Mouse (Mus musculus): Measurements from ENCODE around the gene Cd160. TPM values are rescaled to one million over a fixed set of nuclear protein-coding genes. Genes with fewer than 3 reads are reported as not detected.

The Cd160 gene
- polyA plus RNA-seq, 1 experiment from 2014 or later = 0.29 TPM

DNA sequence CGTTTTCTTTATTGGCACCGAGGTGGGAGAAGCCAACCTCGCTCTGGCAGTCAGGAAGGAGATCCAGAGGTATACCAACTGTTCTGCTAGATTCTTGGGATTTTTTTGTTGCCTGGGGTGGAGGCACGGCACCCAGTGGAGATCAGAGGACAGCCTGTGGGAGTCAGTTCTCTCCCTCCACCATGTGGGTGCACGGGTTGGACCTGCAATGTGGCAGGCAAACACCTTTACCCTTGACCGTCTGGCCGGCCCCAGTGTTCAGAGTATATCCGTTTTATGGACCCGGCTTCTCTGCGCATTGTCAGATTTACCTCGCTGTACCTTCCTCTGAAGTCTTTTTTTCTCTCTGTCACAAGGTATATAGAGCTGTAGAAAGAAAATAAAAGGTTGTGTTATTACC lies 28.9 kb downstream of the Cd160 start:
- 91% methylated on average over 11 of the region's 11 CpGs for WGBS
- no peaks in the 10 kb centered on the region for H3K4me1 ChIP-seq (replicated peaks)

DNA sequence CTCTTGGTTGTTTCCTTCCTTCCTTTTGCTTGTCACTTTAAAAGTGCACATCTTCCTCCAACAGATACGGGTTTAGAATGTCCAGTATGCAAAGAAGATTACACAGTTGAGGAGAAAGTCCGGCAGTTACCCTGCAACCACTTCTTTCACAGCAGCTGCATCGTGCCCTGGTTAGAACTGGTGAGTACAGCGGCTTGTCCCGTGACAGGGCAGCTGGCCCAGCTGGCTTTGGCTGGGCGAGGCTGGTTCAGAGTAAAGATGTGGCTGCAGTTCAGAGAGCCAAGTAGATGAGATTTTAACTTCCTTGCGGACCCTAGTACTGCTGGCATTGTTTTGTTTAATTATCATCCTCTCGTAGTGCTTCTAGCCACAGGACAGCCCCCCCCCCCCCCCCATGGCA lies 40.6 kb downstream of the Cd160 start:
- H3K27ac ChIP-seq (replicated peaks) = no peak overlapping the region
- WGBS = 83% methylated on average over 8 of the region's 8 CpGs
- no peak for ATAC-seq (ENCODE audit: low FRiP score, low read depth)

More for the DNA sequence above, 28.9 kb downstream of the Cd160 start:
- H3K4me3 ChIP-seq = no peak overlapping the region
- H3K27ac ChIP-seq (replicated peaks) = no peak overlapping the region
- ATAC-seq (ENCODE audit: low FRiP score, low read depth) = no peak
- no peak overlapping the region for H3K9ac ChIP-seq
- H3K36me3 ChIP-seq = peaks cover 4% of the 10 kb centered on the region; the same call in 1 of the 2 replicates
- no peak overlapping the region for H3K4me2 ChIP-seq
- H3K9me3 ChIP-seq = no peaks in the 10 kb centered on the region
- H3K27me3 ChIP-seq = no peaks in the 10 kb centered on the region

DNA sequence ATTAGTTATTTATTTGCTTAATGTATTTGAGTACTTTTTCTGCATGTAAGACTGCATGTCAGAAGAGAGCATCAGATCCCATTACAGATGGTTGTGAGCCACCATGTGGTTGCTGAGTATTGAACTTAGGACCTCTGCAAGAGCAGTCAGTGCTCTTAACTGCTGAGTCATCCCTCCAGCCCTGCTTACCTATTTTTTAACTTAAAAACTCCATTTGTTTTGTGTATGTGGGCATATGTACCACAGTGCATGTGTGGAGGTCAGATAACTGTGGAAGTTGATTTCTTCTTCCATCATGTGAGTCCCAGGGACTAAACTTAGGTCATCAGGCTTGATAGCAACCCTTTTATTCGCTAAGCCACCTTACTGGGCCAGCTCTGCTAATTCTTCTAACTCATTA lies 41.4 kb downstream of the Cd160 start:
- ATAC-seq (ENCODE audit: low FRiP score, low read depth) = no peak
- H3K27ac ChIP-seq (replicated peaks) = no peak overlapping the region
- no peaks in the 10 kb centered on the region for H3K9me3 ChIP-seq
- 95% methylated on average over 1 of the region's 1 CpGs for WGBS
- H3K4me1 ChIP-seq (replicated peaks) = no peaks in the 10 kb centered on the region
- no peak overlapping the region for H3K4me2 ChIP-seq
- no peak overlapping the region for H3K4me3 ChIP-seq
- H3K9ac ChIP-seq = no peak overlapping the region
- H3K36me3 ChIP-seq = peaks cover 56% of the 10 kb centered on the region
- H3K27me3 ChIP-seq = no peaks in the 10 kb centered on the region

More for the DNA sequence above, 40.6 kb downstream of the Cd160 start:
- H3K4me2 ChIP-seq = no peak overlapping the region
- no peaks in the 10 kb centered on the region for H3K9me3 ChIP-seq
- H3K9ac ChIP-seq = no peak overlapping the region
- no peak overlapping the region for H3K4me3 ChIP-seq
- H3K36me3 ChIP-seq = peaks cover 56% of the 10 kb centered on the region
- H3K27me3 ChIP-seq = no peaks in the 10 kb centered on the region
- no peaks in the 10 kb centered on the region for H3K4me1 ChIP-seq (replicated peaks)

DNA sequence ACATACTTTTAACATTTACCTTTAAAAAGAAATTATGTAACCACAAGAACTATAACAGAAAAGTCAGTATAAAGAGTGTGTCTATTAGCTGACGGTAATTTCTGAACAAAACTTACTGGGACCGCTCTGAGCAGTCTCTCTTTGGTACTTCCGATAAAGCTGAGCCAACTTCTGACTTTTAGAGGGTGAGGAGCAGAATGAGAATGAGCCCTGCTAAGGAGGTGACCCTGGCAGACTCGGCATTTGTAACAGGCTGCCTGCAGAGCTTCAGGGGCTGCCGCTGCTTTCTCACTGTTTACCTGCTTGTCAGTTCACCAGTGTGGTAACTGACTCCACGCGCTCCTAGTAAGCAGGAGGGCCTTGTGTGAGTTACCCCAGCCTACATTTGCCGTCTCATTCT lies 46.9 kb downstream of the Cd160 start:
- Histone ChIP-seq H3K36me3 (peaks cover 24% of the 10 kb centered on the region), H3K4me2 (no peak overlapping the region), H3K9me3 (no peaks in the 10 kb centered on the region), H3K4me3 (no peak overlapping the region), H3K9ac (no peak overlapping the region), H3K27ac (replicated peaks) (peak overlapping the region; percentile 48; the same call in 1 of the 2 replicates), H3K27me3 (no peaks in the 10 kb centered on the region), H3K4me1 (replicated peaks) (no peaks in the 10 kb centered on the region)
- WGBS = 69% methylated on average over 8 of the region's 8 CpGs
- ATAC-seq (ENCODE audit: low FRiP score, low read depth) = no peak

DNA sequence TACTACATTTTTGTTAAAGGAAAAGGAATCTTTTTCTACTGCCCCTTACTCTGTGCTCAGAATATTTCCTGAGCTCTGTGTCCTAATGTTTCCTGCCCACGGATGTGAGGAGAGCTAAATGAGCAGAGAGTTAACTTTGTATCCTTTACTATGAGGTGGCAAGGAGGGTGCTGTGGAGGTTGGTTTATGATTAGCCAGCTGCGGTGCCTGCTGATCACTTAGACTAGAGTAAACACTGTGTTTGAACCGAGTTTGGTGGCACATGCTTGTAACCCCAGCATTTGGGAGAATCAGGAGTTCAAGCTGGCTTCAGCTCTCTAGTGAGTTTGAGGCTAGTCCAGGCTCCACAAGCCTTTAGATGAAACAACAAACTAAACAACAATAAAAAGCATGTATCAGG lies 52.0 kb downstream of the Cd160 start:
- Histone ChIP-seq H3K4me2 (no peak overlapping the region), H3K9ac (no peak overlapping the region), H3K27ac (replicated peaks) (no peak overlapping the region), H3K4me1 (replicated peaks) (no peaks in the 10 kb centered on the region), H3K4me3 (no peak overlapping the region), H3K9me3 (no peaks in the 10 kb centered on the region), H3K36me3 (peaks cover 17% of the 10 kb centered on the region), H3K27me3 (no peaks in the 10 kb centered on the region)
- no peak for ATAC-seq (ENCODE audit: low FRiP score, low read depth)
- 80% methylated on average over 3 of the region's 3 CpGs for WGBS

DNA sequence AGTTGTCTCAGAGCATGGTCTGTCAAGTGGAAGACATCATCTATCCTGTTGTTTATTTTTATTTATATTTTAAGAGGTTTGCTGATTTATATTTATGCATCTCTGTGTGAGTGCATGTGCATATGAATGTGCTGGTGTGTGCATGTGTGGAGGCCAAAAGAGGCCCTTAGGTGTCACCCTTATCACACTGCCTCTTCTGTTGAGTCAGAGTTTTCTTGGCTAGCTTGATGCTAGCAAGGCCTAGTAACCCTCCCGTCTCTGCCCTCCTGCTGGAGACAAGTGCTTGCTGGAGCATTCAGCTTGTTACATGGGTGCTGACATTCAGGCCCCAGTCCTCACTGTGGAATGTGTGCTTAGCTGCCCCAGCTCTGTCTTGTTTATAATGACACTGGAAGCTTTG lies 56.2 kb downstream of the Cd160 start:
- H3K9me3 ChIP-seq = no peaks in the 10 kb centered on the region
- H3K4me3 ChIP-seq = no peak overlapping the region
- H3K27ac ChIP-seq (replicated peaks) = no peak overlapping the region
- H3K4me2 ChIP-seq = no peak overlapping the region
- no peak for ATAC-seq (ENCODE audit: low FRiP score, low read depth)
- peaks cover 17% of the 10 kb centered on the region for H3K36me3 ChIP-seq
- no peak overlapping the region for H3K9ac ChIP-seq
- no peaks in the 10 kb centered on the region for H3K27me3 ChIP-seq
- no peaks in the 10 kb centered on the region for H3K4me1 ChIP-seq (replicated peaks)
- WGBS = 41% methylated on average over 1 of the region's 1 CpGs

DNA sequence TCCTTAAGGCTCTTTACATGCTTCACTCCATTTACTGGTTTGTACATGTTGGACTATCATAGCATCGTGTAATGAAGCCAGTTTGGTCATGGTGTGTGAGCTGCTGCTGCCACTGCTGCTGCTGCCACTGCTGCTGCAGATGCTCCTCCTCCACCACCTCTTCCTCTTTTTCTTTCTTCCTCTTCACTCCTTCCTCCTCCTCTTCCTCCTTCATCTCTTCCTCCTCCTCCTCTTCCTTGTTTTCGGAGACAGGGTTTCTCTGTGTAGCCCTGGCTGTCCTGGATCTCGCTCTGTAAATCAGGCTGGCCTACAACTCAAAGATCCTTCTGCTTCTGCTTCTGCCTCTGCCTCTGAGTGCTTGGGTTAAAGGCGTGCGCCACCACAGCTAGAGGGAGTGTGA lies 59.2 kb downstream of the Cd160 start:
- no peak overlapping the region for H3K4me2 ChIP-seq
- H3K36me3 ChIP-seq = no peaks in the 10 kb centered on the region
- H3K4me3 ChIP-seq = no peak overlapping the region
- no peaks in the 10 kb centered on the region for H3K27me3 ChIP-seq
- no peak for ATAC-seq (ENCODE audit: low FRiP score, low read depth)
- no peaks in the 10 kb centered on the region for H3K9me3 ChIP-seq
- no peak overlapping the region for H3K9ac ChIP-seq
- H3K4me1 ChIP-seq (replicated peaks) = 0 out of 2 replicates have a peak, but pooled peaks cover 3% of the 10 kb centered on the region
- no peak overlapping the region for H3K27ac ChIP-seq (replicated peaks)
- 89% methylated on average over 5 of the region's 5 CpGs for WGBS

DNA sequence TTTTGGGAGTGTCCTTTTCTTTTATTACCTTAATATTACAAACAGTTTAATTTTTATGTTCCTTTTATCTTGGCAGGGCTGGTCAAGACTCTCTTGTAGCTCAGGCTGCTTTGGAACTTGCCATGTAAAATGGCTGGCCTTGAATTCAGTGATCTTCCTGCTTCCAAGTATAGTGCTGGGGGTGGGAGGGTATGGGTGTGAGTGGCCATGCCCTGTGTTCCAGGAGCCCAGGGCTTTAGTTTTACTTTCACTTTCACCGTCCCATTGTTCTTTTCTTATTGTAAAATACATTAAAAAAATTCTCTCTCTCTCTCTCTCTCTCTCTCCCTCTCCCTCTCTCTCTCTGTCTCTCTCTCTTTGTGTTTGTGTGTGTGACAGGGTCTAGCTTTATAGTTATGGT lies 64.6 kb downstream of the Cd160 start:
- no peak overlapping the region for H3K4me2 ChIP-seq
- H3K27ac ChIP-seq (replicated peaks) = no peak overlapping the region
- H3K36me3 ChIP-seq = no peaks in the 10 kb centered on the region
- no peaks in the 10 kb centered on the region for H3K9me3 ChIP-seq
- no peak overlapping the region for H3K4me3 ChIP-seq
- 100% methylated on average over 1 of the region's 1 CpGs for whole genome bisulfite sequencing
- 0 out of 2 replicates have a peak, but pooled peaks cover 3% of the 10 kb centered on the region for H3K4me1 ChIP-seq (replicated peaks)
- no peaks in the 10 kb centered on the region for H3K27me3 ChIP-seq
- no peak overlapping the region for H3K9ac ChIP-seq
- ATAC-seq (ENCODE audit: low FRiP score, low read depth) = no peak

DNA sequence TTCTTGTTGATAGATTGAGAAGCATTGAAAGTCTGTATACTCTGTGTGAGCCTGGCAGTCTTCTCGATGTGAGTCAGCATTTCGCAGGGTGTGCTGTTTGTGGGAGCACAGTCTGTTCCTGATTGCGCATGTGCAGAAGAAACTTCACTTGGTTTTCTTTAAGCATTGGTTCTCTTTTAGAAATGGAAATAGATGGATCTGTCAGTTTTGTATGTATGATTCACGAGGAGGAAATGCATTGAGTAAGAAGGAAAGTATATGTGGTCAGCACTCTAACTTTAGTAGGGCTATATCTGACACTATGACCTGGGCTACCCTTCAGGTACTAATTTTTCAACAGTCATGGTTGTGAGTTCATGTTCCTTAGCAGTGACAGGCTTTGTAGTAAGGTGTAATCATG lies 69.5 kb downstream of the Cd160 start:
- ATAC-seq (ENCODE audit: low FRiP score, low read depth) = no peak
- H3K4me3 ChIP-seq = no peak overlapping the region
- H3K36me3 ChIP-seq = no peaks in the 10 kb centered on the region
- no peak overlapping the region for H3K27ac ChIP-seq (replicated peaks)
- no peaks in the 10 kb centered on the region for H3K4me1 ChIP-seq (replicated peaks)
- WGBS = 96% methylated on average over 4 of the region's 4 CpGs
- no peaks in the 10 kb centered on the region for H3K9me3 ChIP-seq
- no peaks in the 10 kb centered on the region for H3K27me3 ChIP-seq
- no peak overlapping the region for H3K4me2 ChIP-seq
- no peak overlapping the region for H3K9ac ChIP-seq

DNA sequence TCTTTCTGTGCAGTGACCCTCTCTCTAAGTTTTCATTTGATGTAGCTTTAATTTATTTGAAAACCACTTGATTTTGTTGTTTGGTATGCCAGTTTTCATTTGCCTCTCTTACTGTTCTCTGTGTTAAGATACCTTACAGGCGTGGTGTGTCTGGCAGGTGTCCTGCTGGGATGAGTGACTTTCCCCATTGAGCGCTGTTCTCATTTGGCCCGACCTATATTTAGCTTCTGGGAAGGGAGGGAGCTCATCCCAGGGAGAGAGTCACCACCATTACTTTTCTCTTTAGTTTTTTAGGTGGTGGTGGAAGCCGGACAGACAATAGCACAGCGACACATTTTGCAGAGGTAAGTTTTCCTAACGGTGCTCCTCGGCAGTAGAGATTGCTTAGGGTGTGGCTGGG lies 71.5 kb downstream of the Cd160 start:
- no peak for ATAC-seq (ENCODE audit: low FRiP score, low read depth)
- Histone ChIP-seq H3K36me3 (no peaks in the 10 kb centered on the region), H3K4me3 (no peak overlapping the region), H3K27ac (replicated peaks) (no peak overlapping the region), H3K9ac (no peak overlapping the region), H3K4me1 (replicated peaks) (no peaks in the 10 kb centered on the region), H3K27me3 (no peaks in the 10 kb centered on the region), H3K9me3 (no peaks in the 10 kb centered on the region), H3K4me2 (no peak overlapping the region)
- 50% methylated on average over 7 of the region's 7 CpGs for WGBS

DNA sequence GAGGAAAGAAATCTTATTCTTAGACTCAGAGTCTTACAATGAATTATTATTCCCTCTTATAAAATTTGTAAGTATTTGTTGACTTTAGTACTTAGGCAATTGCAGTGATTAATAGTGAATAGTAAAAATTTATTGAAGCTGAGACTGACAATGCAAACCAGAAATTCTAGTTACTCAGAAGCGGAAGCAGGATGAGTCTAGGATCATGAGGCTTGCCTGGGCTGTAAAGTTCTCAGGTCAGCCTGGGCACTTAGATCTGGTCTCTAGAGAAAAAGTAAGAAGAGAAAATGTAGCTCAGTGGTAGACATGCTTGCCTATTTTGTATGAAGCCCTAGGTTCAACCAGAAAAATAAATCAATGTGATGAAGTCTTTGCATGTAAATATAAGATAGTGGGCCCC lies 73.2 kb downstream of the Cd160 start:
- H3K4me3 ChIP-seq = no peak overlapping the region
- H3K9ac ChIP-seq = no peak overlapping the region
- H3K4me1 ChIP-seq (replicated peaks) = no peaks in the 10 kb centered on the region
- H3K4me2 ChIP-seq = no peak overlapping the region
- WGBS = 98% methylated on average over 1 of the region's 1 CpGs
- H3K36me3 ChIP-seq = no peaks in the 10 kb centered on the region
- ATAC-seq (ENCODE audit: low FRiP score, low read depth) = no peak
- H3K27ac ChIP-seq (replicated peaks) = no peak overlapping the region
- H3K27me3 ChIP-seq = no peaks in the 10 kb centered on the region
- no peaks in the 10 kb centered on the region for H3K9me3 ChIP-seq

Measured in hindbrain, embryonic 15.5 days (tissue).